Mouse (Mus musculus) erythroblast, adult 5-6 weeks (primary cell): Measurements from ENCODE around the gene Ankra2. TPM values are rescaled to one million over a fixed set of nuclear protein-coding genes. Genes with fewer than 3 reads are reported as not detected.

Experiments used
- ATAC-seq: replicated peaks from 2 replicates; pipeline ENCODE4 v1.8.0; 2016; ENCODE audit warnings: moderate number of reproducible peaks, mild to moderate bottlenecking, moderate TSS enrichment, inconsistent platforms; ENCODE audit not compliant: poor library complexity, low FRiP score, severe bottlenecking
- total RNA-seq, 2 experiments: library from RNA; stranded (forward) in 1 of 2; stranded (reverse) in 1 of 2; fragments of 150-400 nt in 1 of 2; fragments of 200-764, 138-1000 nt in 1 of 2; gene quantifications; 2 replicates each; pipeline versions ENCODE4 v1.2.3 to v1.2.4; 2015 to 2017; ENCODE audit warnings: low replicate concordance in 2 of 2

The Ankra2 gene
- 4.6 and 13.8 TPM in 2 replicates for total RNA-seq (2015; ENCODE audit: low replicate concordance)
- 7.1 and 7.9 TPM in 2 replicates for total RNA-seq (2017; ENCODE audit: low replicate concordance)

DNA sequence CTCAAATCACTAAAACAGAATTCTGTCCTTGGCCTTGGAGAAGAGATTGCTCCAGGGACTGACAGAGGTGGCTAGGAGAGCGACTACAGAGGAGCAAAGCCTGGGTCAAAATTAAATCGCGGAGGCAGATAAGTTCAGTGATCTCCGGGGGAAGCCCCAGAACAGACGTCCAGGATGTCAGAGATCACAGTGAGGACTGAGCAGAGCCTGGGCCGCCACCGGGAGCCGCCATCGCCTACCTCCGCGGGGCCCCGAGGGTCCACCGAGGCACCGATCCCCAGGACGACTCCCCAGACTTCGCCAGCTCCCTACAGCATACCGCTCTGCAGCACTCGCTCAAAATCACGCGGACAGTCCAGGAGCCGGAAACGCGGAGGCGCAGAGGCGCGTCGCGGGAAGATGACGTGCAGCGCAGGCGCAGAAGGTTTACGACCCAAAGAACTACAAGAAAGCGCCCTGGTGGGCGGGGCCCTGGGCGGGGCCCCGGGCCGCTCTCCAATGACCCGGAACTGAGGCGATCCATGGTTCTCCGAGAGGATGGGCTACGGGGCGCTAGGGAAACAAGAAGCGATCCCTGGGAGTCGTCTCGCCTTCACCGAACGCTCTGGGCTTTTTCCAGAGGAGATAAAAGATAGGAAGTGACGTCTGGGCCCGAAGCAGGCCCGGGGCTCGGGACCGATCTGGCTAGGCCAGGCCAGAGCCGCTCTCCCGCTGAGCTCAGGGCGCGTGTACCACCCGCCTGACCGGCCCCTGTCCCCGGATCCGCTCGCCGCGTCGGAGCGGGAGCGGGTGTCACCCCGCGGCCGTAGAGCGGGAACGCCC is at the start of gene Ankra2, which contains the start of gene Utp15:
Gene Ankra2, plus strand, starts transcription at position 439 of the 822 bp plus-strand sequence.
Gene Utp15, minus strand, starts transcription at position 406 of the 822 bp plus-strand sequence.
- ATAC-seq: peak; percentile 96

GRCm38 (mm10) chr13:98222848-98223247 is 40.0 kb upstream of the Ankra2 start:
- peak; percentile 49; the same call in 1 of the 2 replicates for ATAC-seq

DNA sequence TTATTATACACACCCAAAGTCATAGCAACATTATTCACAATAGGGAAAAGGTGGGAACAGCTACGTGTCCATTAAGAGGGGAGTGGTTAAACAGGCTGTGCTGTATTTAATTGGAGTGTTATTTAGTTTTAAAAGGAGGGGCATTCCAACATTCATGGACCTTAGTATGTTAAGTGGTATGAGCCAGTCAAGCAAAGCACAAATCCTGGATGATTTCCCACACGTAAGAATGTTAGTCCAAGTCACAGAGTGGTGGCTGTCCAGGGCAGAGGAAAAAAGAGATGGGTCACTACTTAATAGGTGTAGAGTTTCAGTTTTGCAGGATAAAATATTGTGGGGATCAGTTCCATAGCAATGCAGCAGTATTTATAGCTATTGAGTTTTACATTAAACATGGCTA is 36.6 kb upstream of the Ankra2 start:
- ATAC-seq: no peak

GRCm38 (mm10) chr13:98230511-98230910 is 32.4 kb upstream of the Ankra2 start:
- ATAC-seq: no peak

- ATAC-seq: no peak
Observed at GRCm38 (mm10) chr13:98235451-98235850, 27.4 kb upstream of the Ankra2 start.

- ATAC-seq: peak; percentile 76
Observed at GRCm38 (mm10) chr13:98239978-98240641, 22.8 kb upstream of the Ankra2 start.

DNA sequence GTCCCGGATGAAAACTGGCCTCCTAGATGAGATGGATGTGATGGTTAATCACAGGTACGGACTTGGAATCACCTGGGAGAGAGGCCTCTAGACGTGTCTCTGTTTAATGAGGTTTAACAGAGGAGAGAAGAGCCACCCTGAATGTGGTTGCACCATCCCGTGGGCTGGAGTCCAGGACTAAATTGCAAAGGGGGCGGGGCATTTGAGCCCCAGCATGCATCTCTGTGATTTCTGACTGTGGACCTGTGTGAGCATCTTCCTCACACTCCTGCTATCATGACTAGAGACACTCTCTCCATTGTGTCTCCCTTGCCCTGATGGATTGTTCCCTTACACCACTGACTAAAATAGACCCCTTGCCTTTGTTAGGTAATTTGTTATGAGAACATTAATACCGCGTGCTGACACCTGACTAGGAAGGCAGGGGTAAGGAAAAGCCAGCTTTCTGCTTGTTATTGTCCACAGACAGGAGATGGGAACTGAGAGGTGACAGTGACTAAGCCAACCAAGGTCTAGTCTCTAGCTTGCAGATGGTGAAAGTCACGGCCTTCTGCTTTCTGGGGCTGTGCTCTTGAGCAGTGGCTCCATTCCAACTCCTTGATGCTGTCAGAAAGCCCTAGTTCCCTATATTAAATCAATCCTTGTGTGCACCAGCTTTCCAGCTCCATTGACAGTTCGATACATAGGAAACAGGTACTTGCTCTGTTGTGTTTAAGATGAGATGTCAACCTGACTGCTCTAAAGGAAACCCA is 21.2 kb upstream of the Ankra2 start:
- no peak for ATAC-seq

DNA sequence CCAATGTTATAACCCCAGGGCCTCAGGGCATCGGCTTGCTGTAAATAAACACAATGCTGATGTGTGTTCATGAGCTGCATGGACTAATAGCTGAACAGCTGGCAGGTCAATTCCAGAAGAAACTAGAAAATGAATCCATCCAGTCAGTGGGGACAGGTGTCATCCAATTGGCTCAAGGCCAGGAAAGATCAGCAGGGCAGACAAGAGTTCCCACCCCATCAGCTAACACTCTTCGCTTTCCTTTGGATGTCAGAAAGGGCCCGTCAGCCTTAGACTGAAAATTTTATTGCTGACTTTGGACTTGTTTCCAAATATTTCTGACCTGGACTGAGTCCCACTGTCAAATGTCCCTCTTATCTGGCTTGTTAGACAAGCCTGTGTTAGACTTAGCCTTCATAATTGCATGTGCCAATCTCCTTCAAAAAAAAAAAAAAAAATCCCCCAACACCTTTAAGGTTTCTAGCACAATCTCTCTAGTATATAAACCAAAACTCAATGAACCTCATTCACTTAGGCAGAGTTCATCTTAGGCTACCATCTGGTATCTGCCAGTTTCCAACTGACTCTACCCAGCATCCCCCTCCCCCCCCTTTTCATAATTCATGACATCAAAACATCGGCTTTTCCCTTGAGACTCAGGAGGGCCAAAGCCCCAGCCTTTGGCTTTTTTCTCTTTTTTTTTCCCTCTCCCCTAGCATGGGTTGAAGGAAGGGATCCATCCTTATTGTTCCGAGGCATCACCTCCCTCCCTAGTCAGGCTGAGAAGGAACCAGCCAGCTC is 18.1 kb upstream of the Ankra2 start:
- ATAC-seq: 0 out of 2 replicates have a peak, but pooled peaks have one; percentile 30

DNA sequence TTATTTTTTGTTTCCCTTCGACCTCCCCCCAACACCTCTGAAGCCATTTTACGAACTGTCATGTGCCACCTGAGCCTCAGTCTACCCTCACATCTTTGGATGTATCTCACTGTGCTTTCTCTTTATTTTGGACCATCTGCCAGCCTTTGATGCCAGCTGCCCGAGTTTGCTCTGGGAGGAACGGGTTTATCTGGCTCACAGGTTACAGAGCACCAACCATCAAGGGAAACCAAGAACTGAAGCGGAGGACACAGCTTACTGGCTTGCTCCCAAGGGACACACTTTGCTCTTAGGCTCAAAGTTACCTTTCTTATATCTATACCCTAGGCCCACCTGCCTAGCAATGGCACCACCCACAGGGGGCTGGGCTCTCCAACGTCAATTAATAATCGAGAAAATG is 17.5 kb upstream of the Ankra2 start:
- ATAC-seq: no peak

GRCm38 (mm10) chr13:98249594-98249993 is 13.3 kb upstream of the Ankra2 start:
- ATAC-seq: no peak

GRCm38 (mm10) chr13:98254921-98255320 is 8.0 kb upstream of the Ankra2 start:
- no peak for ATAC-seq

- ATAC-seq: peak; percentile 18; the same call in 1 of the 2 replicates
Observed at GRCm38 (mm10) chr13:98263458-98263987, 649 bp downstream of the Ankra2 start.

DNA sequence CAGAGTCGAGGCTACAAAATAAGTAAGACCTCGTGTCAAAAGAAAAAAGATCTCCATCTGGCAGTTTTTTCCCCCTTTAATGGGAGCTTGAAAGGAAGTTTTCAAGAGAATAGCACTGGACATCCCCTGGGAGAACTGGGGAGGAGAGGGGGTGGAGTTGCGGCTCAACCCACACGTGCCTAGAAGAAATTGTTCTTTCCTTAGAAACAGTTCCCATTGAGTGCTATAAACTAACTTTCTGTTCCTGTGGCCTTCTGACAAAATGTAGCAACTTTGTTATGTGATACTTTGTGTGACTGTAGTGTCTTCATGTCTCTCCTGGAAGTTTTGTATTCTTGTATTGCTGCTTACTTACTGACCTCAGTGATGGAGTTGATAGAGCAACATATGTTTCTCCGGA is 1.2 kb downstream of the Ankra2 start:
- ATAC-seq: no peak

GRCm38 (mm10) chr13:98274023-98274422 is 11.1 kb downstream of the Ankra2 start:
- no peak for ATAC-seq

- no peak for ATAC-seq
Observed at GRCm38 (mm10) chr13:98275646-98276045, 12.8 kb downstream of the Ankra2 start.

- no peak for ATAC-seq
Observed at GRCm38 (mm10) chr13:98276253-98276652, 13.4 kb downstream of the Ankra2 start.

- ATAC-seq: no peak
Observed at GRCm38 (mm10) chr13:98277501-98277900, 14.6 kb downstream of the Ankra2 start.

- no peak for ATAC-seq
Observed at GRCm38 (mm10) chr13:98279686-98280085, 16.8 kb downstream of the Ankra2 start, which contains the start of gene Gm21976. Gene Gm21976 (plus strand): TSS chr13:98279887.
